Mouse (Mus musculus) thymus, adult 2 months (tissue): ENCODE measurements at regions not wholly inside any gene's neighbourhood (a gene's known extent, or its start where the extent isn't known, plus 50 kb on each side); places are given as distances from the start of the nearest gene placed in this dataset.

ENCODE experiments used
- DNase-seq: peaks from one replicate; pipeline ENCODE4 v3.0.0; 2021
- H3K27ac ChIP-seq: fragments of 200-500 bp; 2 replicates; pipeline ENCODE4 v1.5.1; 2012; ENCODE audit warnings: low read length, control low read depth; ENCODE audit not compliant: control insufficient read depth, insufficient read depth
- H3K27me3 ChIP-seq: fragments of 200-500 bp; 2 replicates; pipeline ENCODE4 v1.6.1; 2012; ENCODE audit warnings: mild to moderate bottlenecking, low read length, moderate library complexity, mixed read lengths; ENCODE audit not compliant: control insufficient read depth, insufficient read depth
- H3K36me3 ChIP-seq: fragments of 200-500 bp; 2 replicates; pipeline ENCODE4 v1.6.1; 2012; ENCODE audit warnings: mild to moderate bottlenecking, low read length, moderate library complexity; ENCODE audit not compliant: control insufficient read depth, insufficient read depth
- H3K4me1 ChIP-seq: fragments of 200-500 bp; replicated peaks from 2 replicates; pipeline ENCODE4 v1.6.1; 2012; ENCODE audit warnings: low read length; ENCODE audit not compliant: control insufficient read depth, insufficient read depth
- H3K4me3 ChIP-seq: fragments of 200-500 bp; 2 replicates; pipeline ENCODE4 v1.5.1; 2012; ENCODE audit warnings: mild to moderate bottlenecking, low read length, control low read depth, moderate library complexity; ENCODE audit not compliant: control insufficient read depth, insufficient read depth
- CTCF ChIP-seq: fragments of 200-500 bp; IDR thresholded peaks from 2 replicates; pipeline ENCODE4 v1.5.1; 2012; ENCODE audit warnings: mild to moderate bottlenecking, control low read depth, low read length, moderate library complexity, borderline replicate concordance; ENCODE audit not compliant: control insufficient read depth, poor library complexity, insufficient read depth; ENCODE audit errors: extremely low read depth
- POLR2A ChIP-seq: fragments of 200-500 bp; IDR thresholded peaks from 2 replicates; pipeline ENCODE4 v1.6.1; 2012; ENCODE audit warnings: mild to moderate bottlenecking, low read length, control low read depth, moderate library complexity; ENCODE audit not compliant: control insufficient read depth, poor library complexity, insufficient read depth; ENCODE audit errors: extremely low read depth
- WGBS: fragments of 180-500 bp; shearing (Covaris S2); methylation state at CpG from one replicate; pipeline ENCODE4 v1.1.7; 2018; 5-methylcytosine and 5-hydroxymethylcytosine counted together

- no peaks in the 10 kb centered on the region for H3K27me3 ChIP-seq
- H3K27ac ChIP-seq = no peak overlapping the region
- no peaks in the 10 kb centered on the region for H3K36me3 ChIP-seq
- DNase-seq = peak; percentile 40
- H3K4me1 ChIP-seq = peaks cover 16% of the 10 kb centered on the region
- H3K4me3 ChIP-seq = peak overlapping the region; percentile 13
- WGBS = 22% methylated on average over 17 of the region's 17 CpGs
- peak; percentile 51; the same call in 1 of the 2 replicates for TF ChIP-seq CTCF
- TF ChIP-seq POLR2A = no peak
Observed at GRCm38 (mm10) chr6:100162961-100163813, 124.1 kb downstream of the Rybp start.

- H3K27me3 ChIP-seq = no peaks in the 10 kb centered on the region
Observed at GRCm38 (mm10) chr6:100160670-100161069, 126.6 kb downstream of the Rybp start.

GRCm38 (mm10) chr6:100159817-100160216 lies 127.5 kb downstream of the Rybp start:
- Histone ChIP-seq H3K27ac (no peak overlapping the region), H3K4me3 (no peak overlapping the region), H3K27me3 (no peaks in the 10 kb centered on the region), H3K36me3 (no peaks in the 10 kb centered on the region), H3K4me1 (peaks cover 28% of the 10 kb centered on the region)
- DNase-seq = no peak
- no peak for TF ChIP-seq POLR2A
- no peak for TF ChIP-seq CTCF
- 86% methylated on average over 4 of the region's 4 CpGs for WGBS

More at GRCm38 (mm10) chr6:100160670-100161069, 126.6 kb downstream of the Rybp start:
- Histone ChIP-seq H3K27ac (no peak overlapping the region), H3K36me3 (no peaks in the 10 kb centered on the region), H3K4me3 (no peak overlapping the region), H3K4me1 (peaks cover 21% of the 10 kb centered on the region)
- TF ChIP-seq CTCF (no peak), POLR2A (no peak)
- DNase-seq = no peak
- WGBS = 98% methylated on average over 8 of the region's 8 CpGs

GRCm38 (mm10) chr6:100159246-100159645 lies 128.0 kb downstream of the Rybp start:
- DNase-seq = no peak
- Histone ChIP-seq H3K27me3 (no peaks in the 10 kb centered on the region), H3K4me1 (peaks cover 27% of the 10 kb centered on the region), H3K4me3 (no peak overlapping the region), H3K27ac (no peak overlapping the region), H3K36me3 (no peaks in the 10 kb centered on the region)
- TF ChIP-seq CTCF = no peak
- no peak for TF ChIP-seq POLR2A
- 95% methylated on average over 1 of the region's 1 CpGs for WGBS

- H3K4me1 ChIP-seq = peaks cover 11% of the 10 kb centered on the region
- no peak for TF ChIP-seq POLR2A
- TF ChIP-seq CTCF = no peak
- no peaks in the 10 kb centered on the region for H3K36me3 ChIP-seq
- WGBS = 53% methylated on average over 7 of the region's 7 CpGs
- H3K4me3 ChIP-seq = no peak overlapping the region
- DNase-seq = no peak
- no peak overlapping the region for H3K27ac ChIP-seq
- no peaks in the 10 kb centered on the region for H3K27me3 ChIP-seq
Observed at GRCm38 (mm10) chr6:100157288-100157687, 130.0 kb downstream of the Rybp start.

GRCm38 (mm10) chr6:100156163-100156562 lies 131.1 kb downstream of the Rybp start:
- TF ChIP-seq POLR2A (no peak), CTCF (no peak)
- Histone ChIP-seq H3K4me1 (peaks cover 11% of the 10 kb centered on the region), H3K27ac (no peak overlapping the region), H3K36me3 (no peaks in the 10 kb centered on the region), H3K4me3 (no peak overlapping the region), H3K27me3 (no peaks in the 10 kb centered on the region)
- no peak for DNase-seq
- WGBS = 76% methylated on average over 4 of the region's 4 CpGs

GRCm38 (mm10) chr6:100155676-100156075 lies 131.6 kb downstream of the Rybp start:
- Histone ChIP-seq H3K27me3 (no peaks in the 10 kb centered on the region), H3K36me3 (no peaks in the 10 kb centered on the region), H3K4me1 (peaks cover 11% of the 10 kb centered on the region), H3K27ac (no peak overlapping the region), H3K4me3 (peak overlapping the region; percentile 30)
- TF ChIP-seq CTCF = no peak
- no peak for TF ChIP-seq POLR2A
- peak; percentile 14 for DNase-seq
- WGBS = 12% methylated on average over 20 of the region's 20 CpGs
